Mouse (Mus musculus) embryonic facial prominence, embryonic 14.5 days (tissue): ENCODE data around the gene Bmp3. TPM values are rescaled to one million over a fixed set of nuclear protein-coding genes. Genes with fewer than 3 reads are reported as not detected.

ENCODE experiments used
- ATAC-seq: fragments of 200-750 bp; cut with Nextera tagmentation; 2 replicates; pipeline ENCODE4 v1.8.0; 2017; ENCODE audit warnings: low read depth, moderate number of reproducible peaks, moderate TSS enrichment
- DNase-seq: peaks from one replicate; pipeline ENCODE4 v3.0.0-alpha.2; 2015; ENCODE audit warnings: low spot score
- H3K27ac ChIP-seq: fragments of 300-500 bp; sonication (generic); replicated peaks from 2 replicates; pipeline ENCODE4 v1.5.1; 2014; ENCODE audit warnings: low read depth, mild to moderate bottlenecking, low read length, moderate library complexity
- H3K27me3 ChIP-seq: fragments of 300-500 bp; sonication (generic); replicated peaks from 2 replicates; pipeline ENCODE4 v1.6.1; 2014; ENCODE audit warnings: low read length; ENCODE audit not compliant: control insufficient read depth, insufficient read depth
- H3K36me3 ChIP-seq: fragments of 300-500 bp; sonication (generic); 2 replicates; pipeline ENCODE4 v1.6.1; 2014; ENCODE audit warnings: low read length, mixed read lengths; ENCODE audit not compliant: control insufficient read depth, insufficient read depth
- H3K4me1 ChIP-seq: fragments of 300-500 bp; sonication (generic); 2 replicates; pipeline ENCODE4 v1.6.1; 2014; ENCODE audit warnings: antibody characterized with exemption, low read length; ENCODE audit not compliant: control insufficient read depth, insufficient read depth
- H3K4me2 ChIP-seq: fragments of 300-500 bp; sonication (generic); 2 replicates; pipeline ENCODE4 v1.6.1; 2014; ENCODE audit warnings: low read depth, mild to moderate bottlenecking, low read length, moderate library complexity, mixed read lengths
- H3K4me3 ChIP-seq: fragments of 300-500 bp; sonication (generic); 2 replicates; pipeline ENCODE4 v1.5.1; 2014; ENCODE audit warnings: low read depth, mild to moderate bottlenecking, low read length
- H3K9ac ChIP-seq: fragments of 300-500 bp; sonication (generic); 2 replicates; pipeline ENCODE4 v1.6.1; 2014; ENCODE audit warnings: low read depth, mild to moderate bottlenecking, low read length, moderate library complexity, mixed read lengths
- H3K9me3 ChIP-seq: fragments of 300-500 bp; sonication (generic); 2 replicates; pipeline ENCODE4 v1.6.1; 2016; ENCODE audit warnings: low read length; ENCODE audit not compliant: control insufficient read depth
- WGBS: fragments of 180-500 bp; shearing (Covaris S2); extraction: QIAGEN DNeasy Blood & Tissue Kit; methylation state at CpG from one replicate; pipeline ENCODE4 v1.1.7; 2014; 5-methylcytosine and 5-hydroxymethylcytosine counted together
- polyA plus RNA-seq: library from polyadenylated mRNA; unstranded; fragments of >200 nt; fragmentation: Nextera tagmentation; extraction: Ambion mirVana; gene quantifications from 2 replicates; pipeline ENCODE4 v1.2.1, GENCODE M21; 2014

The Bmp3 gene
- 8.8 and 10.3 TPM in 2 replicates for polyA plus RNA-seq

DNA sequence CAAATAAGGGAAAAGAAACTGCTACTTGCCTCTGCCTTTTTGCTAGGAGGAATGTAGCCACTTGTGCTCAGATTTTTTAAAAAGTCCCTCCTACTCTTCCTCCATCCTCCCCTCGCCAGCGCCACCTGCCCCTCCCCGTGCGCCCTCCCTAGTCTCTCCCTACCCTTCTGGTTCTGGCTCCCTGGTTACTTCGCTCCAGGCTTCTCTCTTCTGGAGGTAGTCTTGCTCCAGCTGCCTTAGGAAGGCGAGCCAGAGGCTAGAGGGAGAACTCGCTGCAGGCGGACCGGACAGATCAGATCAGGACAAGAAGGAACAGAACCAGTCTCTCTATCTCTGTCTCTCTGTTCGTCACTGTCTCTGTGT lies at the start of gene Bmp3:
Gene Bmp3 (plus strand): TSS at position 152 of the 363 bp plus-strand sequence.
- H3K27me3 ChIP-seq, result peaks cover 48% of the 10 kb centered on the region
- H3K27ac ChIP-seq, result peak within 1 kb of the TSS; percentile 55; the same call in 1 of the 2 replicates
- H3K4me2 ChIP-seq, result peak within 1 kb of the TSS; percentile 97
- no peaks in the 10 kb centered on the region for H3K9me3 ChIP-seq
- DNase-seq, result peak; percentile 53
- H3K36me3 ChIP-seq, result no peaks in the 10 kb centered on the region
- peaks cover 12% of the 10 kb centered on the region; the same call in 1 of the 2 replicates for H3K4me1 ChIP-seq
- H3K4me3 ChIP-seq, result peak within 1 kb of the TSS; percentile 67
- ATAC-seq, result peak; percentile 50
- 0% methylated on average over 10 of the region's 10 CpGs for WGBS
- H3K9ac ChIP-seq, result peak within 1 kb of the TSS; percentile 79

DNA sequence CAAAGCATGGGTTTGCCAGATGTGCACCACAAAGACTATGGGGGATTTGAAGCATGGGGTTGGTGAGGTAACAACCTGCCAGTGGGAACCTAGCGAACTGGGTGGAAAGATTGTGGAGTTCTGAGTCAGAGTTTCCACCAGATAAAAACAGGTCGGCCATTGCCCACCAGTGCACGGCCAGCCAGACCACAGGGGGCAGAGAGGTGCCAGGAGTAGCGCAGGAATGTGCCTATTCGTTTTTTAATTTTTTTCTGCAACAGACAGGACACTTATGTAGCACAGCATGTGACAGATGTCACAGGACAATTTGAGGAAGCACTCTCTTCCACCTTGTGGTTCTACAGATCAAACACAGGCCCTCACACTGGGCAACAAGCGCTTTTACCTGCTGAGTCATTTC lies 49.5 kb upstream of the Bmp3 start:
- Histone ChIP-seq H3K27me3 (no peaks in the 10 kb centered on the region), H3K27ac (no peak overlapping the region), H3K9me3 (no peaks in the 10 kb centered on the region), H3K4me2 (no peak overlapping the region), H3K36me3 (no peaks in the 10 kb centered on the region), H3K4me3 (no peak overlapping the region), H3K9ac (no peak overlapping the region), H3K4me1 (no peaks in the 10 kb centered on the region; the same call in 1 of the 2 replicates)
- 86% methylated on average over 6 of the region's 6 CpGs for WGBS
- ATAC-seq, result no peak
- DNase-seq, result no peak

DNA sequence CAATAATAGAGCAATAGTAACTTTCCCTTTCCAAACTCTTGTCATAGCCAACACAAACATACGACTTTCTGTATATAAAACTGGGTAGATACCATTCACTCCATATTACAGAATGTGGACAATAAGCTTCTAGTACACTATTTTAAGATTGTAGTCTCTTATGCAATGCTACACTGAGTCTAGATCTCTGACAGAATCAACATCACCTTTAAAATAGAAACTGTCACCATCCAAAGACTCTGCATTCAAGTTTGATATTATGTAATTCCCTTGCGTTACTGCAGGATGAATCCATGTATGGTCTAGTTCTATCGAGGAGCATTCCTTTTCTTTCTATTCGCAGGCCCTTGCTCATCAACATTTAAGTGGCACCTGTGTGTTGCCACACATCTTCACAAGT lies 47.7 kb upstream of the Bmp3 start:
- no peak overlapping the region for H3K4me2 ChIP-seq
- no peak overlapping the region for H3K9ac ChIP-seq
- no peaks in the 10 kb centered on the region for H3K27me3 ChIP-seq
- H3K4me1 ChIP-seq, result no peaks in the 10 kb centered on the region; the same call in 1 of the 2 replicates
- no peak overlapping the region for H3K4me3 ChIP-seq
- H3K27ac ChIP-seq, result no peak overlapping the region
- 95% methylated on average over 4 of the region's 4 CpGs for WGBS
- ATAC-seq, result no peak
- H3K36me3 ChIP-seq, result no peaks in the 10 kb centered on the region
- no peak for DNase-seq
- H3K9me3 ChIP-seq, result no peaks in the 10 kb centered on the region

DNA sequence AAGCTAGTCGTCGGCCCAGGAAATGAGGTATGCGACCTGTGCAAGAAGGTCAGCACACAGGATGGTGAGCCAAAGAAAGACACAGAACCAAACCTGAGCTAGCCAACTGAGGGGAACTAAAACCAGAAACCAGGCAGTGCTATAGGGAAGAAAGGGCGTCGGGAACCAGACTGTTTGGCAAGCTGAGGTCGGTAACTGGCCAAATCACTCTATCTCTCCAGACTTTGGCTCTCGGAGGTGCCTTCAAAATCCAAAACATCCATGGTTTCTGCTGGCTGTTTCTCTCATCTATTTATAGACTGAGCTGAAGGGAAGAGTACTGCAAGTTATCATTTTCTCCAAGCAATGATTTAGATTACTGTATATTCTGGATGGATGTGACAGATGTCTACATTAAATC lies 47.2 kb upstream of the Bmp3 start:
- 73% methylated on average over 7 of the region's 7 CpGs for WGBS
- H3K9ac ChIP-seq, result no peak overlapping the region
- H3K27ac ChIP-seq, result no peak overlapping the region
- H3K36me3 ChIP-seq, result no peaks in the 10 kb centered on the region
- no peaks in the 10 kb centered on the region for H3K4me1 ChIP-seq
- ATAC-seq (no peak), DNase-seq (peak; percentile 54)
- no peaks in the 10 kb centered on the region for H3K27me3 ChIP-seq
- no peak overlapping the region for H3K4me2 ChIP-seq
- H3K9me3 ChIP-seq, result no peaks in the 10 kb centered on the region
- H3K4me3 ChIP-seq, result no peak overlapping the region

DNA sequence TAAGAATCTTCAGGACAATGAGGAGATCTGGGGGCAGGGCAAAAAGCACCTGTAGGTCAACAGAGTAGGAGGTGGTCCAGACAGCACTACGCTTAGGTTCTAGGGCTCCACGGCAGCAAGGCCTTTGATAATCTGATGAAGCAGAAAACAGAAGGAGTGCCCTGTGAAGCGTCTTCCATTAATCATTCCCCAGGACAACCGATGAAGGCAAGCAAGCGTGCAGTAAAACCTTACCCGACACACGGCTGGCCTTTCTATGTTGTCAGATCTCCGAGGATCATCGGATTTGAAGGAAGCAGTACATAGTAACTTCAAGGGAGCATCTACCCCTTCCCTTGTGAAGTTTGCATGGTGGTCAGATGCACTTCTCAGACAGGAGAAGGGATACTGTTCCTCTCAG lies 46.3 kb upstream of the Bmp3 start:
- no peak for DNase-seq
- WGBS, result 71% methylated on average over 9 of the region's 9 CpGs
- H3K36me3 ChIP-seq, result no peaks in the 10 kb centered on the region

DNA sequence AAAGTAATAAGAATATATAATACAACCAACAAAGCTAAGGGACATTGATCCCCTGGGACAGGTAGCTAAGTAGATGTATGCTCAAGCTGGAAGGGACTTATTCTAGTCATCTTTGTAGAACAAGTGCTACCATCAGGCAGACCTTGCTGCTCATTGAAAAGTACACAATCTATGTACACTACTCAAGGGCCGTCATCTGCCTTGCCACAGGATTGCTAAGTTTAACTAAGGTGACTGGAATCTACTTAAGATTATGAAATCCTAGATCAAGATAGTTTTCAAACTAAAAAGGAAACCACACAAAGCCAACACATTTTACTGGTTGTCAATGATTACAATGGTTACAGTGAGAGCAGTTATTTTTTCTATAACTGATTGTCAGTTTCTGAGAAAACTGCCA lies 41.8 kb upstream of the Bmp3 start:
- Histone ChIP-seq H3K9me3 (no peaks in the 10 kb centered on the region), H3K9ac (no peak overlapping the region), H3K27me3 (no peaks in the 10 kb centered on the region), H3K36me3 (no peaks in the 10 kb centered on the region), H3K4me3 (no peak overlapping the region), H3K4me2 (no peak overlapping the region), H3K4me1 (no peaks in the 10 kb centered on the region), H3K27ac (no peak overlapping the region)
- ATAC-seq (no peak), DNase-seq (no peak)
- WGBS, result 93% methylated on average over 1 of the region's 1 CpGs

More for the DNA sequence above, 46.3 kb upstream of the Bmp3 start:
- no peak overlapping the region for H3K27ac ChIP-seq
- H3K9ac ChIP-seq, result no peak overlapping the region
- H3K4me2 ChIP-seq, result no peak overlapping the region
- no peaks in the 10 kb centered on the region for H3K4me1 ChIP-seq
- H3K4me3 ChIP-seq, result no peak overlapping the region
- H3K27me3 ChIP-seq, result no peaks in the 10 kb centered on the region
- no peaks in the 10 kb centered on the region for H3K9me3 ChIP-seq
- no peak for ATAC-seq

DNA sequence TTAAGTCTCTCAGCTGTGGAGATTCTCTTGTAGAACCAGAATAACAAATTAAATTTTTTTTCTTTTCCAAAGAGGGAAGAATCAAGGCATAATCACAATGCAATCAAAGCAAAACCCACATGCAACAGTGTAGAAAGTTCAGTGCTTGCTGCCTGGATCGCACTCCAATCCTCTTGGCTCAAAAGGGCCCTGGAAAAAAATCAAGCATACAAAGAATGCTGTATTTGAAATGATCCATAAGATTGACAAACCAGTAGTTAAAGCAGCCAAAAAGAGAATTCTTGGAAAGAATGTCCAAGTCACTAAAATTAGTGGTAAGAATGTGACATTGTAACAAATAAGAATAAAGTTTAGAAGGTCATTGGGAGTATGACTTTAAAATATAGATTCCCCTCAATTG lies 38.9 kb upstream of the Bmp3 start:
- Histone ChIP-seq H3K9ac (no peak overlapping the region), H3K27ac (no peak overlapping the region), H3K9me3 (no peaks in the 10 kb centered on the region), H3K4me3 (no peak overlapping the region), H3K4me2 (no peak overlapping the region), H3K27me3 (no peaks in the 10 kb centered on the region), H3K4me1 (no peaks in the 10 kb centered on the region), H3K36me3 (no peaks in the 10 kb centered on the region)
- 76% methylated on average over 1 of the region's 1 CpGs for WGBS
- DNase-seq, result no peak
- no peak for ATAC-seq

DNA sequence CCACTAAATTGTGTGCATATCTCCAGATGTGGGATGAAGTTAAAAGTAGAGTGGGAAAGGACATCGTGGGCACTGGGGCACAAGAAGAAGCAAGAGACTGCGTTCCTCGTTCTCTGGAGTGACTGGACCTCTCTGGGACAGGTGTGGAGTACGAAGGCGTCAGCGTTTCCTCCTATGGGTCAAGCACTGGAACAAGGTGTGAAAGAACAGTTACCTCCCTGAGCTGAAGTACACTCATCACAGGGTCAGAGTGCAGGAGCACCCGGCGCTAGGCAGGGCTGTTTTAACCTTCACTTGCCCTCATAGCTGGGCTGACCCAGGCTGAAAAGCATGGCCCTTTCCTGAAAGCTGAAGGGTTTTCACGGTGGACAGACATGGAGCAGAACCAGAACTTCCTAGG lies 20.5 kb upstream of the Bmp3 start:
- ATAC-seq (no peak), DNase-seq (no peak)
- WGBS, result 84% methylated on average over 9 of the region's 9 CpGs
- Histone ChIP-seq H3K36me3 (no peaks in the 10 kb centered on the region), H3K4me2 (no peak overlapping the region), H3K27ac (no peak overlapping the region), H3K9ac (no peak overlapping the region), H3K9me3 (no peaks in the 10 kb centered on the region), H3K4me1 (no peaks in the 10 kb centered on the region), H3K4me3 (no peak overlapping the region), H3K27me3 (no peaks in the 10 kb centered on the region)

DNA sequence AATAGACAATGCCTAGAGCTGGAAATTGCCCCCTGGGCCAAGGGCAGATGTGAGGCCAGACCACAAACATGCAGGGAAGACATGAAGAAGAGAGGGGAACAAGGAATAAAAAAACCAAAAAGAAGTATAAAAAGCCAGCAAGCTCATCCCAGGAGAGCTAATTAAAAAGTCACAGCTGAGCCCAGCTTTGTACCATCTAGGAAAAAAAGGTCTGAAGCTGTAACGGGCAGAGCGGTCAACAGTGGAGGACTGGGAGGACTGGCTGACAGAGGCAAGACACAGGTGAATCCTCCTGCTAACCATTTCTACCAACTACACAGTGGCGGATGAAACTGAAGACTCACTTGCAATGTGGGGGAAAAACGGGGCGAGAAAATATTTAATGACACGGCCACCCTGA lies 19.9 kb upstream of the Bmp3 start:
- ATAC-seq (no peak), DNase-seq (no peak)
- no peak overlapping the region for H3K4me3 ChIP-seq
- H3K9ac ChIP-seq, result no peak overlapping the region
- 88% methylated on average over 6 of the region's 6 CpGs for WGBS
- H3K27ac ChIP-seq, result no peak overlapping the region
- H3K4me2 ChIP-seq, result no peak overlapping the region
- no peaks in the 10 kb centered on the region for H3K36me3 ChIP-seq
- H3K4me1 ChIP-seq, result no peaks in the 10 kb centered on the region
- H3K27me3 ChIP-seq, result no peaks in the 10 kb centered on the region
- H3K9me3 ChIP-seq, result no peaks in the 10 kb centered on the region
